Mouse (Mus musculus) urinary bladder, adult 18-20 months (tissue): Measurements from ENCODE around the gene Sigirr.

ENCODE experiments used
- DNase-seq, 2 experiments: peaks; one replicate each; pipeline ENCODE4 v3.0.0; 2022; ENCODE audit warnings: low spot score in 2 of 2, mixed read lengths in 2 of 2

Gene Sigirr

GRCm38 (mm10) chr7:141096649-141097056 is 3.7 kb downstream of the Sigirr start:
- no peak for DNase-seq

DNA sequence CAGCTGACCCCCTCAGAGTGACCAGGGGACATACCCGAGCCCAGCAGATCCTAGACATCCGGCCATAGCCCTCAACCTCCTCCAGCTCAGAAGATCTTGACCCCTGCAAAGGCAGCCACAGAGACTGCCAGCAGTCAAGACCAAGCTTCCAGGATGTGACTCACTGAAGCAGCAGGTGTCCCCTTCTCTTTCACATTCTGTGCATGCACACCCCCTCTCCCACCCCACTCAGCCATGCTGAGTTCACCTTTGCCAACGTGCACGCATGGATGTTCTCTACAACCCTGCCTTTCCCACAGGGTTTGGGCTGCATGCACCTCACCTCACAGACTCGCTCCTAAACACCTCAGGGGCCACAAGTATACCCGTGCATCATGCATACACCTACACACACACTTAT is 4.4 kb downstream of the Sigirr start:
- DNase-seq: no peak

DNA sequence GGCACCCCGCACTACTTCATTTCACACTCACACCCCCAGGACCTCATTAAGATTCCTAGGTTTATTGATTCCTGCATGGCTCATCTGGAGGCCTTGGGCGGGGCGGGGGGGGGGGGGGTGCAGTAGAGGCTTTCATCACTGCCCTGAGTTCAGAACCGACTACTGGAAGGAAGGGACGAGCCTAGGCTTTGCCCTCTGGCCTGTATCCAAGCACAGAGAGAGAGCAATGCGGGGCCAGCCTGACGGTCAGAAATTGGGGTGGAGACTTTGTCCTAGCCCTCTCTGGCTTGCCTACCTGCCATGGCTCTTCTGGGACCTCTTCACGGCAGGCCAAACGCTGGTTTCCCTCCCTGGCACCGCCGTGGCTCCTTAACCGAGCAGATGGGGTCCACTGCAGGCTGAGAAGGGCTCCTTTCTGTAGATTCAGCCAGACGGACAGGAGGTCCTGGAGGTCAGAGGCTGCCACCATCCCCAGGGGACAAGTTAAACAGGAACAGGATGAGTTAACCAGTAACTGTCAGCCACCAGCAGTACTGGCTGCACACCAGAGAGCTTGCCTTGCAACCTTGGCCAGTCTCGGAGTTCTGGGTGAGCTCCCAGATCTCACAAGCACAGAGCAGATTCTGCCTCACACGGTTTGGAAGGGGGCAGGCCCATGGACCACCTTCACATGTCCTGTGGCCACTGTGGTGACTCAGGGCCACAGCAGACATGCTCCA is 5.7 kb downstream of the Sigirr start:
- no peak for DNase-seq

DNA sequence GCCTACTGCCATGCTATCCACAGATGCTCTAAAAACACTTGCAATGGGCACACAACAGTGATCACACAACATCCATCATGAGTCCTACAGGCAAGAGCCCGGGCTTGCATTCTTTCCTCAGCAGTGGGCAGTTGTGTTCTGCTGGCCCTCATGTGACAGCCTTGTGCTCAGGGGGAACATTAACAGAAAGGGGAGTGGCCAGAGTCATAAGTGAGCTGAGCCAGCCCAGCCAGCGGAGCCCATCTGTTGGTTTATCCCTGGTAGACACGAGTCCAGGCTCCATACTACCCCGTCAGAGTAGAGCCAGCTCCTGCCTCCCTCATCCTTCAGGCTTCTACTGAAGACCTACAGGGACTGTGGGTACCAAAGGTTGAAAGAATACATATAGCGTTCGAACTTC is 6.4 kb downstream of the Sigirr start:
- no peak for DNase-seq

DNA sequence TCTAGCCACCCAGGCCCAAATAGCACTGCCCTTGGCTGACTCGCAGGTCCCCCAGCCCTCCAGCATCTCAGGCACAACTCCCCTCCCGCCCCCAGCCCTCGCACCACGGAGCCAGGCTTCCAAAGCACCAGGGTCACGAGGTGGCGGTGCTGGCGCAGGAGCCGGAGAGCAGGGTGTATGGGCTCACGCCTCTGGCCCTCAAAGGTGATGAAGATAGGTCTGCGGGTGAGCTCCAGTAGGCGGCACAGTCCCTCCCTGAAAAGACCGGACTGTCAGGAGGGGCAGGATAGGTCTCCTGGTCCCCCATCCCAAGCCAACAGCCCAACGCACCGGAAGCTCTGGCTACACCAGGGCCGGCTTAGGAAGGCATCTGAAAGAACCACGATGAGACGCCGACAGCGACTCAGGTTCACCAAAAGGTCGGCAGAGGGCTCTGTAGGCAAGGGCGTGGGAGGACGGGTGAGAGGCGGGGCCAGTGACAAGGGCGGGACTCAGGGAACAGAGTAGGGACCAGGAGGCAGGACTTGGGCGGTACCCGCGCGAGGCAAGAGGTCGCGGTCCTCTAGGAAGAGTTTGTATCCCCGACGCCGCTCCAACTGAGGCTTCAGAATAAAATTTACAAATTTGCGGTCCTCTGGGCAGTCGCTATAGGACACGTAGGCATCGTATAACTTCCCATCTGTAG is 8.2 kb downstream of the Sigirr start:
- peak; percentile 76 to 84 for DNase-seq

GRCm38 (mm10) chr7:141090228-141090627 is 10.1 kb downstream of the Sigirr start:
- no peak for DNase-seq

DNA sequence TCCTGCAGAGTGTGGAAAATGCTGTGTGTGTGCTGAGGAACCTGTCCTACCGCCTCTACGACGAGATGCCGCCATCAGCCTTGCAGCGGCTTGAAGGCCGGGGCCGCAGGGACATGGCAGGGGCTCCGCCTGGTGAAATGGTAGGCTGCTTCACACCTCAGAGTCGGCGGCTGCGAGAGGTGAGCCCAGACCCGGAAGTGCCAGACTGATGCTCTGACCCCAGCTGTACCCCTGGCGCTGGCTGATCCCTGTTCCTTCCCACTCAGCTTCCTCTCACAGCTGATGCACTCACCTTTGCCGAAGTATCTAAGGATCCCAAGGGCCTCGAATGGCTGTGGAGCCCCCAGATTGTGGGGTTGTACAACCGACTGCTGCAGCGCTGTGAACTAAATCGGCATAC is 11.9 kb downstream of the Sigirr start:
- no peak for DNase-seq

DNA sequence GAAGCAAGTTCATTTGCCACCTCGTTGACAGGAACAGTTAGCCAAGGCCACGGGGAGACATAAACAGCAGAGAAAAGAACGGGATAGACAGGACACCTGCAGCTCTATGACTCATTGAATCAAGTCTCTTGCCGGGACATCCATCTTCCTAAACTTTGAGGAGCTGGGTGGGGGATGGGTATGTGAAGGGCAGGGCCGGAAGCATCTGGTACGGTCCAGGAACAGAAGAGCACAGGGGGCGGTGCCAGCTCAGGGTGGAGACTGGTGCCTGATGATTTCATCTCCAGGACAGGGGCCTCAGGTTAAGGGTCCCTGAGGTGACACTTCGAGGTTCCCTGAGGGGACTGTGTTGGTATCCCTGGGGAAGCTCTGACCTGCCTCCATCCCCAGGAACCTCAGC is 12.5 kb downstream of the Sigirr start:
- DNase-seq: no peak

GRCm38 (mm10) chr7:141079481-141080449 is 20.6 kb downstream of the Sigirr start:
- peak; percentile 47 to 73 for DNase-seq

DNA sequence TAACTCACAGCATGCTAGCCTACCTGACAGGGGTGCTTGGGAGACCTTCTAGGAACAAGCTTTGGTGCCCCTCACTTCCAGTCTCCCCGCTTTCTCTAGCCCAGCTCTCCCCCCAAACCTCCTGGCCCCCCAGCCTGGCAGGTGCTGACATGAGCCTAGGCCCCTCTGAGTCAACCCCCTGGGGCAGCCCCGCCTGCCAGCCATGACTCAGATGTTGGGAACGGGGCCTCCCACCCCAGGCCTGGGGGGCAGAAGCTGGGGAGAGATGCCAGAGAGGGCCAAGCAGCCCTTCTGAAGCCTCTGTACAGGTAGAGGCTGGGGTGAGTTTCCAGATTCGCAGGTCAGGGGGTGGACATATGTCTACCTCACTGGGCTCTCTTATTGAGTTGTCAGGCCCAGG is 21.5 kb downstream of the Sigirr start:
- no peak for DNase-seq

GRCm38 (mm10) chr7:141077841-141078240 is 22.5 kb downstream of the Sigirr start, which contains the start of gene Pkp3:
Pkp3 (plus strand) TSS chr7:141078218.
- DNase-seq: no peak

GRCm38 (mm10) chr7:141073782-141074181 is 26.6 kb downstream of the Sigirr start:
- DNase-seq: no peak

- no peak for DNase-seq
These were observed 28.2 kb downstream of the Sigirr start for GRCm38 (mm10) chr7:141072017-141072745.

DNA sequence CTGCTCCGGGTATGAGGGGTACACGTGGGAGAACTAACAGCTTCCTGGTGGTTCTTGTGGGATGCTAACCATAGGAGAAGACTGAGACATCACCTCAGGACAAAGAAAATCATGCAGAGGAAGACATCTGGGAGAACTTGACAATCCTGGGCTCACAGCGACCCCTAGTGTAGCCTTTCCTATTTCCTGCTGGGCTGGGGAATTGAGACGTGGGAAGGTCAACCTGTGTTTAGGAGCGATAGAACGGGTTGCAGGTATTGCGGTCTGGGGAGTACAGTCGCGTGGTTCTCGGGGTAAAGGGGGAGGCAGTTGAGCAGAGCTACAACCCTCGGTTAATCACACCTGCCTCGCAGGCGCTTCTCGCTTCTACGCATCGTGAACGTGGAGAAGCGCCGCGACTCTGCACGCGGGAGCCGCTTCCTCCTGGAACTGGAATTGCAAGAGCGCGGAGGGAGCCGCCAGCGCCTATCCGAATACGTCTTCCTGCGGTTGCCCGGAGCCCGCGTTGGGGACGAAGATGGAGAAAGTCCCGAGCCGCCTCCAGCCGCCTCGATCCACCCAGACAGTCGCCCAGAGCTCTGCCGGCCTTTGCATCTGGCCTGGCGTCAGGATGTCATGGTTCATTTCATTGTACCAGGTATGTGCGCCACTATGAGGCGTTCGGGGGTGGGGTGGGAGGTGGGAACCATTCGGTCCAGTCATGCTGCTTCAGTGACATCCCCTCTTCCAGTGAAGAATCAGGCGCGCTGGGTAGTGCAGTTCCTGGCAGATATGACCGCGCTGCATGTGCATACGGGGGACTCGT is 30.1 kb downstream of the Sigirr start:
- DNase-seq: peak; percentile 62 to 68

- DNase-seq: no peak
These were observed 32.0 kb downstream of the Sigirr start for GRCm38 (mm10) chr7:141068351-141068750.

DNA sequence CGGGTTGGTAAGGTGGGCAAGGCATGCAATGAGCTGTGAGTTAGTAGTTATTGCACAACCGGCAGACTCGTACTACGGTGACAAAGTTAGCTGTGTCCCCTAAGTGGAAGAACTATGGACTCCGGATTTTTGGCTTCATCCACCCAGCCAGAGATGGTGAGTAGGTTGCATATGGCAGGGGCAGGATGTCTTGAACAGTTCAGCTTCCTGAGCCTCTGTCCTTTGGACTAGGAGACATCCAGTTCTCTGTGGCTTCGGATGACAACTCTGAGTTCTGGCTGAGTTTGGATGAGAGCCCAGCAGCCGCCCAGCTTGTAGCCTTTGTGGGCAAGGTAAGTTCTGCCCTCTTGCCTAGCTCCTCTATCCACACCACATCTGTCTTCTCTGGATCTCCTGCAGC is 35.8 kb downstream of the Sigirr start:
- no peak for DNase-seq

DNA sequence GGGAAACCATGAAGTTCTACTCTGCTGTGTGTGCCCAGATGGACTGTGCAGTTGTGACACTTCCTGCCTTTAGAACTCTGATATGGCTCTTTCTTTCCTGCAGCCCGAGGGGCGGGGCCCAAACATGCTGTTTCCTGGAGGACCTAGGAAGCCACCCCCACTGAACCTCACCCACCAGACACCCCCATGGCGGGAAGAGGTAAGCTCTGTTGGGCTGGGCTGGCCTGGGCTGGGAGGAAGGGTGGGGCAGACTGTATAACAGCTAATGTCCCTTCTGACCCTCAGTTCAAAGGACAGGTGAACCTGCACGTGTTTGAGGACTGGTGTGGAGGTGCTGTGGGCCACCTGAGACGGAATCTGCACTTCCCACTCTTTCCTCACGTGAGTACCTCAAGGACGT is 36.2 kb downstream of the Sigirr start:
- no peak for DNase-seq

DNA sequence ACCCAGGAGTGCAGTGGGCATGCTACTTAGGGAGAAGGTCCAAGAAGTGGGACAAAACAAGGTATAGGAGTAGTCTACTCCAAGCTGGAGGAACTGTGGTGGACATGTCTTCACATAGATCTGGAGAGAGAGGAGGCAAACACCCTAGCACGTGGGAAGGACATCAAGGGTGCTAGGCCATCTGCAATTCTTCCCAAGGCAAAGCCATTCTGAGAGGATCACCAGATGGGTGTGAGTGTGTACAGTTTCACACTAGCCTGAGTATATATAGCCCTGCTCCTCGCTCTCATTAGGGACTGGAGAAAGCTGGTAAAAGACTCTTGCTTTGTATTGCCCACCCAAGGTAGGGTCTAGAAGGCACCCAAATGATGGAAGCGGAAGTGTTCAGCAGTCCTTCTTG is 37.0 kb downstream of the Sigirr start:
- DNase-seq: no peak

DNA sequence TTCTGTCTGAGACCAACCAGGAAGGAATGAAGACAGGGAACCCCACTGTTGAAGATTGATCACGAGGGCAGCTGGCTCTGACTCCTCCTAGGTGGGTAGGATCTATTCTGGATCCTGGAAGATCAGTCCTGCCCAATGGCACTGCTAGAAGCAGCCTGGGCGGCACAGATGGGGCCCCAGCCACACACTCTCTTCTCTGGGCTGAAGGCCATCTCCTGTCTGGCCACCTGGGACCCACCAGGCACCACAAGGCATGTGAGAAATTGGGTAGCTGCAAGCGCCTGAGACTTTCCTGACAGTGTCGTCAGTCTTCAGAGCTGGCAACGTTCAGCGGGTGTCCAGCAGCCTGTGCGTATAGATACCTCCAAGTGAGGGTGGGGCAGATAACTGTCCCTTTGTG is 37.8 kb downstream of the Sigirr start:
- no peak for DNase-seq

GRCm38 (mm10) chr7:141061269-141061692 is 39.1 kb downstream of the Sigirr start:
- DNase-seq: no peak
